Mouse (Mus musculus) embryo, embryonic 10 days (tissue): Measurements from ENCODE around the gene Vmn2r88.
A peak's percentile ranks its signal among the peaks of the same experiment; 100 is the strongest.
"Not testable (repeated sequence)": the region's sequence is repeated elsewhere in the genome, so short reads cannot be mapped to it uniquely, and the experiment has no call there.

Source experiments
- DNase-seq: peaks from one replicate; pipeline ENCODE4 v3.0.0-alpha.2; 2015; ENCODE audit warnings: low spot score

Vmn2r88 gene

DNA sequence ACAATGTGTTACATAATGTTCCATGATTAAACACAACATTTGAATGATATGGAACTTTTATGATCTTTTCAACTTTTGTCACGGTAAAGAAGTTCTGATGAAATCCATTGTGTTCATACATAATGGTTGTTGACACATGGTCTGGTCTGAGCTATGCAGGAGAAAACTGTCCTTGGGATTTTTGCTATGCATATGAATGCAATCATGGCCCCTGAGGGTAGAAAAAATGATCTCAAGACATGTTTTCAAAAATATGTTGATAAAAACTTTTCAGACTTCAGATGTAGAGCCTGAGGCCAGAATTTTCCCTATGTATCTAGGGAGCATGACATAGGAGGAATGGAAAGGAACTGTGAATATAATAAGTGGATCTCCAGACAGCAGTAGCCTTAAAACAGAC, at the start of gene Vmn2r88:
Gene Vmn2r88, plus strand, starts transcription at position 301 of the 400 bp plus-strand sequence.
- DNase-seq: no peak

DNA sequence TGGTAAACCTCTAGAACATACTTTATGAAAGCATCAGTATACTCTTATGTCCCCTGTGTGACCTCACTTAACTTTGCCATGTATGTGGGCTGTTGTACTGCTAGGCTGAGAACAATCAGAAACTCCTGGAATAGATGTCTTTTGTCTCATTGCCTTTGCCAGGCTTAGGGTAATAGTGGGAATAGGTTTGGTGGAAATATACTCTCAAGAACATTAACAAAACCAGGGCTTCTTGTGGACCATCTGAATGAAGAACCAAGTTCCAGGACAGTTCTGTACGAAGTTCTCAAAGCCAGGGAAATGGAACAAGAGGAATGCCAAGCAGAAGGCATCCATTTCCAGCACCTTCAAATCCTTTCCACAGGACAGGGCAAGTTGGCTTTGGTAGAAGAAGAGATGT, 49.2 kb upstream of the Vmn2r88 start, which contains the start of gene Gm7247:
Gene Gm7247, plus strand, starts transcription at position 301 of the 400 bp plus-strand sequence.
- DNase-seq: no peak

DNA sequence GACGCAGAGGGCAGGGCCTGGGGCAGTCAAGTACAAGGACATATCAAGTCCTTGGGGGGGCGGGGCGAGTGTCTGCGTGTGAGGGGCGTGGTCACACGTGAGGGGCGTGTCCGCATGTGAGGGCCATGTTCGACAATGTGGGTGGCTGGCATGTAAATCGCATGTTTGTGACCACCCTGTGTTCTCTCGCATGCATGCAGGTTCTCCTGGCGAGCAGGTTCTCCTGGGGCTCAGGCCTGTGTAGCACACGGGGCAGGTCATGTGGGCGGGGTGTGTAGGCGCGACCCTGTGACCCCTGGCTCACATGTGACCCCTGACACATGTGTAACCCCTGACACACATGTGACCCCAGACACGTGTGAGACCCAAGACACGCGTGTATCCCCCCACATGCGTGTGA, 27.8 kb upstream of the Vmn2r88 start:
- no peak for DNase-seq

DNA sequence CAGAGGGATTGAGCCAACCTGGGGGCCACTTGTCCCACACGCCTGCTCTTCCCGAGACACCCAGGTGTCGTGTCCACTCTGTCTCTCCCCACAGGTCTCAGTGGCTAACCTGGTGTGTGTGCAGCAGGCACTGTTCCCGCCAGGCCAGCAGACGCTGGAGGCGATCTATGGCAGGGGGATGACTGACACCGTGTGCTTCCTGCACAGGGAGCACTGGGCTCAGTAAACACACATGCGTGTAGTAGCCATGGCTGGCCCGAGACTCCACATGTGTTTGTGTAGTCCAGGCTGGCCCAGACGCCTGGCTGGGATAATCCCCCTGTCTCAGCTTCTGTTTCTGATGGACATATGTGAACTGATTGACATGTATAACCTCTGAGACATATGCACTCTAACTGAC, 26.3 kb upstream of the Vmn2r88 start:
- DNase-seq: peak; percentile 21

DNA sequence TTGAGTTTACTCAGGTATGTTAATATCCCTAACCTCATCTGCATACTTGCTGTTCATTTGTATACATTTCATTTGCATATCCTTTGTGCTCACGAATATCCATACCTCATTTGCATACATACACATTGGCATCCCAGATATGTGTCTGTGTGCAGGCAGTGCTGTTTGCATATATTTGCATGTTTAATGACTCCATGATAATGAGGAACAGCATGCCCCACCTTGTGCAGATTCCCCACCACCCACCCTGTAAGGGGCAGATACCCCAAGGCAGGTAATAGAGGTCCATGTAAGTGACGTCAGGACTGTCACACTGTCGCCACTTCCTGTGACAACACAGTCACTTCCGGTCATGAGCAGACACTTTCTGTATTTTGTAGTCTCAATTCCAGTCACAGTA, 24.9 kb upstream of the Vmn2r88 start:
- DNase-seq: peak; percentile 46

DNA sequence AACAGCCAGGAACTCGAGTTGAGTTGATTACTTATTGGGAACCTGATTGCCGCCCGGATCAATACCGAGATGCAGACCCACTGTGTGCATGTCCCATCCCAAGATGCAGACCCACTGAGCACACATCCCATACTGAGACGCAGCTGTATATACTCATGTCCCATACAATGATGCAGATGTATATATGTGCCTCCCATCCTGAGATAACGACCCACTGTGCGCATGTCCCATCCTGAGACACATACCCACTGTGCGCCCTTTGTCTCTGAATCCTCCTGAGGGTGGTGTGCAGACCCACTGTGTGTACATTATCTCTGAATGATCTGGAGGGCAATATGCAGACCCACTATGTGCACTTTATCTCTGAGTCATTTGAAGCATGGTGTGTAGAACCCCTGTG, 22.9 kb upstream of the Vmn2r88 start:
- no peak for DNase-seq

DNA sequence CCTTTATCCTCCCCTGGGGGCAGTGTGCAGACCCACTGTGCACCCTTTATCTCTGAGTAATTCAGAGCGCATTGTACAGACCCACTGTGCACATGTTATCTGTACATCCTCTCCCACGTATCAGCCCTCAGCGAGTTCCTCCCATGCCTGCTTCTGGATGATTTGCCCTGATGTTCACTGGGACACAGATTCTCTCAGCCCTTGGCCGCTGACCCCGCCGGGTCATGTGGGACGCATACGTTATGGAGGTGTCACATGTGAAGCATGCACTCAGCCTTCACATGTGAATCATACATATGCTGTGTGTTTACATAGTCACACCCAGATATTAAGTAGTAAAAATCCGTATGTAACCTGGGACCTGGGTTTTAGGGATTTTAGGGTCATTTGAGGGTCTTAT, 22.4 kb upstream of the Vmn2r88 start:
- DNase-seq: peak; percentile 24

DNA sequence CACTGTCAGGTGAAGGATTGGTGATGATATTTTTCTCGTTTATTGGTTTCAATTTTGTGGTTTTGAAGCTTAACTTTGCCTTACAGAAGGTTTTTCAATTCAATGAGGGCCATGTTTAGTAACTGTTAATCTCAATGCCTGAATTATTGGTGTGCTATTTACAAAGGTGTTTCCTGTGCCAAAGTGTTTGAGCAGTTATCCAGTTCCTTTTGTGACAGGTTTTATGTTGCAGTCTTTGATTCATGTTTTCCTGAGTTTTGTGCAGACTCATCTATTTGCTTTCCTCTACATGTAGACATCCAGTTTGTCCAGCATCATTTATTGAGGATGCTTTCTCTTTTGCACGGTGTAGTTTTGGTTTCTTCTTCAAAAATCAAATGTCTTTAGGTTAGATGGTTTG, 13.3 kb downstream of the Vmn2r88 start:
- DNase-seq: no peak

DNA sequence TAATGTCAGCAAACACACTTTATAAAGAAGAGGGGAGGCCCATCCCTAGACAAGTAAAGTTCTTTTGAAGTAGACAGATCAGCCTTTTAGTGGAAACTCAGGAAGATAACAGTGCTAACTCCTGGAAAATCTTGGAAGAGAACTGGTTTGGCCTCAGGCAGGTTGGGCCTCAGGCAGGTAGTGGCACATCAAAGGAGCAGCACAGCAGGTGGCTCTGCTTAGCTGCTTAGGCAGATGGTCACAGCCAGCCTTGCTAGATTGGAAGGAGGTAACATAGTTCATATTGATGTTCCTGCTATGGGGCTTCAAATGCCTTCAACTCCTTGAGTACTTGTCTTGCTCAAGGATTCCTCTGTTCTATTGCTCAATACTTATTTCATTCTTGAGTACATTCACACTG, 19.5 kb downstream of the Vmn2r88 start:
- not testable (repeated sequence) for DNase-seq

DNA sequence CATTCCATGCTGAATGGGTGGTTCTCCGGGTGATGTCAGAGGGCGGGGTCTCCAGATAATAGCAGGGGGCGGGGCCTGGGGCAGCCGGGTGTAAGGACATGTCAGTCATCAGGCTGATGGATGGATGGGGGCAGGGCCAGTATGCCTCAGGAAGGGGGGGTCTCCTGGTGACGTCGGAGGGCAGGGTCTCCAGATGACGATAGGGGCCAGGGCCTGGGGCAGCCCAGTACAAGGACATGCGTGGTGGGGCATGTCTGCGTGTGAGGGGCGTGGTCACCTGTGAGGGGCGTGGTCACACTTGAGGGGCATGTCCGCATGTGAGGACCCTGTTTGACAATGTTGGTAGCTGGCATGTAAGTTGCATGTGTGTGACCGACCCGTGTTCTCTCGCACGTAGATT, 23.9 kb downstream of the Vmn2r88 start:
- DNase-seq: no peak

DNA sequence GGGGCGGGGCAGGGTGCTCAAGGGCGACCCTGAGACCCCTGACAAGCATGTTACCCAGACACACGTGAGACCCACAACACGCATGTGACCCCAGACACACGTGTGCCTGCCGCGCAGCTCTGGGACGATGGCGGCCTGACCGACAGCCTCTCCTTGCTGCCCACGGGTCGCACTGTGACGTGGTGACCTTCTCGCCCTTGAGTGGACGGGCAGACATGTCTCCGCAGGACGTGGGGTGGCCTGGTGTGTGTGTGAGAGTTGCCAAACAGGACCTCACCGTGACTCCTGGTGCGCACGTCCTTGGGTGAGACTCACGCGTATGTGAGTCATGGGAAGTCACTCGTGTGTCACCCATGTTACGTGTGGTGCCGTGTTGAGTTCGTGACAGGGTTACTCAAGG, 24.4 kb downstream of the Vmn2r88 start:
- DNase-seq: no peak

DNA sequence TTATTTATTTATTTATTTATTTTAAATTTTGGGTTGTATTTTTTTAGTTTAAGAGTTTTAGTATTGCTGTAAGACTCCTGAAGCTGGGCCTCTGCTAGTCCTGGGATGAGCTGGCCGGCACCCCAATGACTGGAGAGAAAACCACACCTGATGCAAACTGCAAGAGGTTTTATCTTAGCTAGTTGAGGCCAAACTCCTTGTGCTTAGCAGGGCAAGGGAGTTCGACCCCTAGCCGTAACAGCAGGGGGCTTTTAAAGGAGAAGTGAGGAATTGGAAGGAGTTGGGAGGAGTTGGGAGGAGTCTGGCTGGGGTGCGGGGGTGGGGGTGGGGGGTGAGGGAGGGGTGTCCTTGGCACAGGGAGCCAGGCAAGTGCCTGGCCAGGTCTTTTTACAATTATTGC, 28.3 kb downstream of the Vmn2r88 start:
- no peak for DNase-seq

DNA sequence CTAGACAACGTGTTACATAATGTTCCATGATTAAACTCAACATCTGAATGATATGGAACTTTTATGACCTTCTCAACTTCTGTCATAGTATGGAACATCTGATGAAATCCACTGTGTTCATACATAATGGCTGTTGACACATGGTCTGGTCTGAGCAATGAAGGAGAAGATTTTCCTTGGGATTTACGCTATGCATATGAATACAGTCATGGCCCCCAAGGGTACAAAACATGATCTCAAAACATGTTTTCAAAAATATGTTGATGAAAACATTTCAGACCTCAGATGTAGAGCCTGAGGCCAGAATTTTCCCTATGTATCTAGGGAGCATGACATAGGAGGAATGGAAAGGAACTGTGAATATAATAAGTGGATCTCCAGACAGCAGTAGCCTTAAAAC, 40.9 kb downstream of the Vmn2r88 start, which contains the start of gene Vmn2r89:
Gene Vmn2r89, plus strand, starts transcription at position 301 of the 400 bp plus-strand sequence.
- DNase-seq: not testable (repeated sequence)
